Mouse (Mus musculus): ENCODE results near the gene Pex11g. TPM values are rescaled to one million over a fixed set of nuclear protein-coding genes. Genes with fewer than 3 reads are reported as not detected.

The Pex11g gene
- polyA plus RNA-seq, 1 experiment from 2014 or later = 5.2 TPM

DNA sequence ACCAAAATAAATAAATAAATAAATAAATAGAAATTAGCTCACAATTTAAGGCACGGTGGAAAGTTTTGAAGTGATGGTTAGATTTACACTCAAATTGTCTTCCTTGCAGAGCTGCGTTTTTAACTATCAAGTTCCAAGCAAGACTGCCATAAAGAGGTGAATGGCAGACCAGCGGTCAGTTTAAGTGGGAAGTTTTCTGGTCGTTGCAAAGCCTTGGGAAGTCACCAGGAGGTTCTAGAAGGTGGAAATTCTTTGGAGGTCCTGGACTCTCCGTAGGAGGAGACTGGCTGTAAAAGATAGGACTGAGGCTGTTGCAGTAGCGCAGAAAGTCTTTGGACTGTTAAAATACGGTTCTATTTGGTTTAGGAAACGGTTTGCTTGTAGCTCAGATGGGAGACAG lies 32.3 kb upstream of the Pex11g start:
- 5% methylated on average over 8 of the region's 8 CpGs for WGBS
- no peaks in the 10 kb centered on the region for H3K9me3 ChIP-seq (replicated peaks)
- H3K4me3 ChIP-seq = peak overlapping the region; percentile 84
- H3K36me3 ChIP-seq = peaks cover 21% of the 10 kb centered on the region
- peak; percentile 23 for ATAC-seq (replicated peaks; ENCODE audit: insufficient number of reproducible peaks, insufficient read depth, low FRiP score, low read depth)
- H3K27ac ChIP-seq = peak overlapping the region; percentile 92
- peak overlapping the region; percentile 84 for H3K4me2 ChIP-seq
- peak overlapping the region; percentile 91 for H3K9ac ChIP-seq
- peaks cover 12% of the 10 kb centered on the region for H3K4me1 ChIP-seq (replicated peaks)
- H3K27me3 ChIP-seq = no peaks in the 10 kb centered on the region

DNA sequence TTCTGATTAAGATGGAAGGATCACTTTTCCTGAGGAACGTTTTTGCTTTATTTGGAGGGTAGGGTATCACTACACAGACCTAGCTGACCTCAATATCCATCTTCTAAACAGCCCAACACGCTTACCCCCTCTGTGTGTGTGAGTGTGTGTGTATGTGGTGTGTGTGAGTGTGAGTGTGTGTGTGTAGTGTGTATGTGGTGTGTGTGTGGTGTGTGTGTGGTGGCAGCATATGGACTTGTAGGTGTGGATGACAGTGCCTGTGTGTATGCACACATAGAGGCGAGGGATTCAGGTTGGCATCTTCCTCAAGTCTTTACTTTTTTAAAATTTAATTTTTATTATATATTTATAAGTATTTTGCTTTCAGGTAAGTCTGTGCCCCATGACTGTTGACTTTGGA lies 31.1 kb upstream of the Pex11g start:
- Histone ChIP-seq H3K27me3 (no peaks in the 10 kb centered on the region), H3K27ac (no peak overlapping the region), H3K4me2 (no peak overlapping the region), H3K4me1 (replicated peaks) (peaks cover 21% of the 10 kb centered on the region), H3K4me3 (no peak overlapping the region), H3K9me3 (replicated peaks) (no peaks in the 10 kb centered on the region), H3K36me3 (peaks cover 21% of the 10 kb centered on the region), H3K9ac (no peak overlapping the region)
- 92% methylated on average over 3 of the region's 3 CpGs for WGBS
- no peak for ATAC-seq (replicated peaks; ENCODE audit: insufficient number of reproducible peaks, insufficient read depth, low FRiP score, low read depth)

DNA sequence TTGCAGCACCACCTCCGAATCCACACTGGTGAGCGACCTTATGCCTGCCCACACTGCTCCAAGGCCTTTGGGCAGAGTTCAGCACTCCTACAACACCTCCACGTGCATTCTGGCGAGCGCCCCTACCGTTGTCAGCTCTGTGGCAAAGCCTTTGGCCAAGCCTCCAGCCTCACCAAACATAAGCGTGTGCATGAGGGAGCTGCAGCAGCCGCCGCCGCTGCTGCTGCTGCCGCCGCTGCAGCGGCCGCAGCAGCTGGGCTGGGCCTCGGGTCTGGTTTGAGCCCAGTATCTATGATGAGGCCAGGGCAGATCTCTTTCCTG lies 28.9 kb upstream of the Pex11g start:
- no peak overlapping the region for H3K9ac ChIP-seq
- no peak overlapping the region for H3K27ac ChIP-seq
- 86% methylated on average over 15 of the region's 15 CpGs for WGBS
- no peak for ATAC-seq (replicated peaks; ENCODE audit: insufficient number of reproducible peaks, insufficient read depth, low FRiP score, low read depth)
- peaks cover 21% of the 10 kb centered on the region for H3K36me3 ChIP-seq
- H3K9me3 ChIP-seq (replicated peaks) = no peaks in the 10 kb centered on the region
- H3K4me3 ChIP-seq = no peak overlapping the region
- H3K4me1 ChIP-seq (replicated peaks) = peaks cover 20% of the 10 kb centered on the region
- no peaks in the 10 kb centered on the region for H3K27me3 ChIP-seq
- H3K4me2 ChIP-seq = no peak overlapping the region

DNA sequence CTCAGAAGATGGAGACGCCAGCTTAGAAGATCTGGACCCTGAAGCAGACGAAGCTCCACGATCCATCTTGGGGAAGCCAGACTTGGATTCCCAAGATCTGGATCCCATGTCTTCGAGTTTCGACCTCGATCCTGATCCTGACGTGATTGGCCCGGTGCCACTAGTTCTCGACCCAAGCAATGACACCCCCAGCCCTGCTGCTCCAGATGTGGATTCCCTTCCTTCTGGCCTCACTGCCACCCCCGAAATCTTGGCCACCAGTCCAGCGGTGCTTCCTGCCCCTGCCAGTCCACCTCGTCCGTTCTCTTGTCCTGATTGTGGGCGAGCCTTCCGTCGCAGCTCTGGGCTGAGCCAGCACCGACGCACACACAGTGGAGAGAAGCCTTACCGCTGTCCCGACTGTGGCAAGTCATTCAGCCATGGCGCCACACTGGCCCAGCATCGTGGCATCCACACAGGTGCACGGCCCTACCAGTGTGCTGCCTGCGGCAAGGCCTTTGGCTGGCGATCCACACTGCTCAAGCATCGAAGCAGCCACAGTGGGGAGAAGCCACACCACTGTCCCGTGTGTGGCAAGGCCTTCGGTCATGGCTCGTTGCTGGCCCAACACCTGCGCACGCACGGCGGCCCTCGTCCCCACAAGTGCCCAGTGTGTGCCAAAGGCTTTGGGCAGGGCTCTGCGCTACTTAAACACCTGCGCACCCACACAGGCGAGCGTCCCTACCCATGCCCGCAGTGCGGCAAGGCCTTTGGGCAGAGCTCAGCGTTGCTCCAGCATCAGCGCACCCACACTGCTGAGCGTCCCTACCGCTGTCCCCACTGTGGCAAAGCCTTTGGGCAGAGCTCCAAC lies 28.3 kb upstream of the Pex11g start:
- peaks cover 14% of the 10 kb centered on the region for H3K4me1 ChIP-seq (replicated peaks)

DNA sequence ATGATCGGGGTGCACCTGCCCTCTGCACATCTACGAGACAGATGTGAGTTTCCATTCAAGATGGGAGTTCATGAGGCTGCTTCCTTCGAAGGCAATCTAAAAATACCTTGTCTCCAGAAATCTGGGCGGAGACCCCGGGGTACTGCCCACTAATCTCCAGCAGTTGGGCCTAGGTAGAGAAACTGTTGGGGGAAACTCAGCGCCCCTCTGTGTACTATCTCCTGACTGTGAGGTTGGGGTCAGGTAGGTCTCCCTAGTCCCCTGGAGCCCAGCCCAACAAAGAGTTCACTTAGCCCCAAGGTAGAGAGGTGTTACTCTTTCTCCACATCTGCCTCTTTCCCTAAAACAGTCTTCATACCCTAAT lies 26.3 kb upstream of the Pex11g start:
- peak overlapping the region; percentile 85 for H3K27ac ChIP-seq
- peak overlapping the region; percentile 73 for H3K4me2 ChIP-seq
- H3K4me3 ChIP-seq = peak overlapping the region; percentile 99
- ATAC-seq (replicated peaks; ENCODE audit: insufficient number of reproducible peaks, insufficient read depth, low FRiP score, low read depth) = no peak
- no peaks in the 10 kb centered on the region for H3K27me3 ChIP-seq
- H3K36me3 ChIP-seq = peaks cover 21% of the 10 kb centered on the region
- 20% methylated on average over 6 of the region's 6 CpGs for WGBS
- H3K4me1 ChIP-seq (replicated peaks) = peaks cover 9% of the 10 kb centered on the region
- H3K9ac ChIP-seq = peak overlapping the region; percentile 98
- H3K9me3 ChIP-seq (replicated peaks) = no peaks in the 10 kb centered on the region

More for the DNA sequence above, 28.3 kb upstream of the Pex11g start:
- no peaks in the 10 kb centered on the region for H3K9me3 ChIP-seq (replicated peaks)
- H3K9ac ChIP-seq = no peak overlapping the region
- no peak overlapping the region for H3K4me2 ChIP-seq
- no peak overlapping the region for H3K27ac ChIP-seq
- WGBS = 94% methylated on average over 44 of the region's 44 CpGs
- no peak overlapping the region for H3K4me3 ChIP-seq
- H3K27me3 ChIP-seq = no peaks in the 10 kb centered on the region
- ATAC-seq (replicated peaks; ENCODE audit: insufficient number of reproducible peaks, insufficient read depth, low FRiP score, low read depth) = no peak
- H3K36me3 ChIP-seq = peaks cover 21% of the 10 kb centered on the region

DNA sequence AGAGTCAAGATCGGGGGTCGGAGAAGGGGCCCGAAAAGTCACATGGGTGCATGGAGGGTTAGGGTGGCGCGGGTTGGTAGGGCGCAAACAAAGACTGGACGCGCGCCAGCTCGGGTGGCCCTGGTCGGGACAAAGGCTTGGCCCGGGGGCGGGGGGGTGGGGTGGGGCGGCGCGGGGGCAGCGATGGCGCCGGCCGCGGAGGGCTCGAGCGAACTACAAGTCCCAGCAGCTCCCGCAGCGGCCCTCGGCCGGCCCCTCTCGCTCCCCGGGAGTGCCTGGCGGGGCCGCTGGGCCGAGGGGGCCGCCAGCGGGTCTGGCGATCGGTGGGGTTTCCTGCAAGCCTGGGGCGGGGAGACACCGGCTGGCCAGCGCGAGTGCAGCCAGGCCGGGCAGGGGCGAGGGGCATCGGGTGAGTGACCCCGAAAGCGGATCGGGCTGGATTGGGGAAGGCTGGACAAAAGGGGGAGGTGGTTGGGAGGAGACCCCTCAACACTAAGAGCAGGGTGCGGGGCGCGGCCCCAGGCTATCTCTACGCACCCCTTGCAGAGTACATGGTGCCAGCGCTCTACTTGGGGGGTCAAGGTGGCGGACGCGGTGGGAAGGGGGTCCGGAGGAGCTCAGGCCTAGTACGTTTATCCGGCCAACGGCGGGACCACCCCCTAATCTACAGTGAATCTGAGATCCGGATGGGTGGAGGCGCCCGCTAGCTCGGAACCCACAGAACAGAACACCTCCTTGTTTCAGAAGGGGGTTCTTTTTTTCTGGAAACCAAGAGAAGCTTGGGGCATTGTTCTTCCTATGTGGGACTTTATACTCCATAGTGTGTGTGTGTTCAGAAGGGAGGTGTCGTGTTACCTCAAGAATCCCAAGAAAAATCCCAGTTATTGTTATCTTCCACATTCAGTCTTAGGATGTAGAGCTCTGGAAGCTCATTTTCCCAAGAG lies 25.7 kb upstream of the Pex11g start, which contains the start of gene Zfp358:
TSS of gene Zfp358 (plus strand) at position 238 of the 944 bp plus-strand sequence.
- Histone ChIP-seq H3K36me3 (peaks cover 21% of the 10 kb centered on the region), H3K27ac (peak within 1 kb of the TSS; percentile 85), H3K9ac (peak within 1 kb of the TSS; percentile 98), H3K9me3 (replicated peaks) (no peaks in the 10 kb centered on the region), H3K4me2 (peak within 1 kb of the TSS; percentile 73), H3K4me1 (replicated peaks) (peaks cover 9% of the 10 kb centered on the region), H3K27me3 (no peaks in the 10 kb centered on the region), H3K4me3 (peak within 1 kb of the TSS; percentile 99)
- WGBS = 1% methylated on average over 53 of the region's 64 CpGs
- peak; percentile 89 for ATAC-seq (replicated peaks; ENCODE audit: insufficient number of reproducible peaks, insufficient read depth, low FRiP score, low read depth)

DNA sequence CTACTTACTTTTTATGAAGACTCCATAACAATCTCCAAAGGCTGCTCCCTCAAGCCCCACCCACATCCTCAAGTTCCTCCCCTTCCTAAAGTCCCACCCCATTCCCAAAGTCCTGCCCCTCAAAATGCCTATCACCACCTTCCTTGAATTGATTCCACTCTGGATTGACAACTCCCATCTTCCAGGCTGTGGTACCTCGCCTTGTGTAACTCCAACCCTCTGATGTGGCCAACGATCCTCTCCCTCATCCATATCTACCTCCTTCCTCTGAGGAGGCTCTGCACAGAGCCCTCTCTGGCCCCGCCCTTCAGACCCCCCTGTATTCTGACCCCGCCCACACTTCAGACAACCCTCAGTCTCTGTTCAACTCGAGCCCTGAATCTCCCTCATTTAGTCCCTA lies 17.7 kb upstream of the Pex11g start:
- Histone ChIP-seq H3K27ac (no peak overlapping the region), H3K9me3 (replicated peaks) (no peaks in the 10 kb centered on the region), H3K27me3 (no peaks in the 10 kb centered on the region), H3K4me3 (no peak overlapping the region), H3K36me3 (no peaks in the 10 kb centered on the region), H3K9ac (no peak overlapping the region), H3K4me2 (no peak overlapping the region), H3K4me1 (replicated peaks) (0 out of 2 replicates have a peak, but pooled peaks cover 2% of the 10 kb centered on the region)
- ATAC-seq (replicated peaks; ENCODE audit: insufficient number of reproducible peaks, insufficient read depth, low FRiP score, low read depth) = no peak; the same call in 1 of the 2 replicates
- WGBS = 27% methylated on average over 5 of the region's 5 CpGs

DNA sequence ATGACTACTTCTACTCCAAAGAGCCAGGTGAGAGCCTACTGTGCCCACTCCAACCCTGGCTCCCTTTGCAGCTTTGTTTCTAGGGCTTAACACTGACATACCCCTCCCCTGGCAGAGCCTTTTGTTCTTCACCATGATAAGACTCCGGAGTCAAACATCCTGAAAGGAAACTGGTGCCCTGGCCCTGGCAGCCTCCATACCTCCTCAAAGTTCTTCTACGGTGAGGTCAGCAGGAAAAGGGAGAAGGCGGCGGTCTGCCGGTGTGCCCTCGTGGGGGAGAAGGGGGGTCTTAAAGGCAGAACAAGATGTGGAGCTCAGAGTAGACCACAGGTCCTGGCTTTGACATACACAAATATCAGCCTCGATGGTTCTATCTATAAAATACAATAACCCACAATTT lies 16.1 kb upstream of the Pex11g start:
- Histone ChIP-seq H3K27ac (no peak overlapping the region), H3K9ac (no peak overlapping the region), H3K4me1 (replicated peaks) (0 out of 2 replicates have a peak, but pooled peaks cover 2% of the 10 kb centered on the region), H3K4me2 (no peak overlapping the region), H3K27me3 (no peaks in the 10 kb centered on the region), H3K36me3 (no peaks in the 10 kb centered on the region), H3K9me3 (replicated peaks) (no peaks in the 10 kb centered on the region), H3K4me3 (no peak overlapping the region)
- no peak for ATAC-seq (replicated peaks; ENCODE audit: insufficient number of reproducible peaks, insufficient read depth, low FRiP score, low read depth)
- WGBS = 62% methylated on average over 7 of the region's 7 CpGs

DNA sequence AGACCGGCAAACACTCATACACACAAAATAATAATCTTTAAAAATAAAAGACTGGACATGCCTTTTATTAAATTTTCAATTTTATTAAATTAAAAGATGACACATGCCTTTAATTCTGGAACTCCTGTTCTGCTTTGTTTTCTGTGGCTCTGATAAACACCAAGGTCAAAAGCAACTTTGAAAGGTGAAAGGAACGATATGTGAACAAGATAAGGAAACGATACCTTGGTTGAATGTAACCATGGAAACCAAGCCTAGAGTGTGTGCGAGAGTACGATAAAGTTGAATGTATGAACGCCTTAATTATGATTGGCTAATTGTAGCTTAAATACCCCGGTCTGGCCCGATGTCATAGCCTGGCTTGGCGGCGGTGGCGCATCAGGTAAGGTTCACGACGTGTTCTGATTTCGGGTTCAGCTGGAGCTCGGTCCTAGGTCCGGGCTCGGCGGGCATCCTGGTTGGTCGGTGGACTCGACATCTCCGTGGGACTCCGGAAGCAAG lies 14.8 kb upstream of the Pex11g start:
- no peak overlapping the region for H3K27ac ChIP-seq
- H3K9ac ChIP-seq = no peak overlapping the region
- no peak for ATAC-seq (replicated peaks; ENCODE audit: insufficient number of reproducible peaks, insufficient read depth, low FRiP score, low read depth)
- H3K36me3 ChIP-seq = no peaks in the 10 kb centered on the region
- H3K4me1 ChIP-seq (replicated peaks) = 0 out of 2 replicates have a peak, but pooled peaks cover under 1% of the 10 kb centered on the region
- H3K27me3 ChIP-seq = peaks cover 5% of the 10 kb centered on the region; the same call in 1 of the 2 replicates
- 81% methylated on average over 22 of the region's 22 CpGs for WGBS
- no peak overlapping the region for H3K4me3 ChIP-seq
- no peak overlapping the region for H3K4me2 ChIP-seq
- H3K9me3 ChIP-seq (replicated peaks) = no peaks in the 10 kb centered on the region

DNA sequence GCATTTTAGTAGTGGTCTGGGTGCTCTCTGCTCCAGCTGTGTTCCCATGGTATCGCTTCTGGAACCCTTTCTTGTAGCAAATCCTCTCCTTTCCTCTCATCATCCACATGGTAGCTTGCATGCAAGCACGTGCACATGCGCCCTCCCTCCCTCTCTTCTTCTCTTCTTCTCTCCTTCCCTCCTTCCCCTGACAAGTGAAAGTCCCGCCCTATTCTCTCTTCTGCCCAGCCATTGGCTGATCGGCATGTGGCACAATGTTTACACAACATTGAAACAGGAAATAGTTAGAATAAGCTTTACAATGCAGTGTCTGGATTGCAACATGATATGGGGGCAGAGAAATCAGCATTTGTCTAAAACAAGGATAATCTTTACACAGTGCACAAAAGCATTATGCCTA lies 14.1 kb upstream of the Pex11g start:
- H3K4me2 ChIP-seq = no peak overlapping the region
- H3K27ac ChIP-seq = no peak overlapping the region
- no peaks in the 10 kb centered on the region for H3K4me1 ChIP-seq (replicated peaks)
- H3K4me3 ChIP-seq = no peak overlapping the region
- 59% methylated on average over 5 of the region's 5 CpGs for WGBS
- peaks cover 6% of the 10 kb centered on the region; the same call in 1 of the 2 replicates for H3K27me3 ChIP-seq
- H3K9ac ChIP-seq = no peak overlapping the region
- ATAC-seq (replicated peaks; ENCODE audit: insufficient number of reproducible peaks, insufficient read depth, low FRiP score, low read depth) = no peak
- no peaks in the 10 kb centered on the region for H3K9me3 ChIP-seq (replicated peaks)
- no peaks in the 10 kb centered on the region for H3K36me3 ChIP-seq

DNA sequence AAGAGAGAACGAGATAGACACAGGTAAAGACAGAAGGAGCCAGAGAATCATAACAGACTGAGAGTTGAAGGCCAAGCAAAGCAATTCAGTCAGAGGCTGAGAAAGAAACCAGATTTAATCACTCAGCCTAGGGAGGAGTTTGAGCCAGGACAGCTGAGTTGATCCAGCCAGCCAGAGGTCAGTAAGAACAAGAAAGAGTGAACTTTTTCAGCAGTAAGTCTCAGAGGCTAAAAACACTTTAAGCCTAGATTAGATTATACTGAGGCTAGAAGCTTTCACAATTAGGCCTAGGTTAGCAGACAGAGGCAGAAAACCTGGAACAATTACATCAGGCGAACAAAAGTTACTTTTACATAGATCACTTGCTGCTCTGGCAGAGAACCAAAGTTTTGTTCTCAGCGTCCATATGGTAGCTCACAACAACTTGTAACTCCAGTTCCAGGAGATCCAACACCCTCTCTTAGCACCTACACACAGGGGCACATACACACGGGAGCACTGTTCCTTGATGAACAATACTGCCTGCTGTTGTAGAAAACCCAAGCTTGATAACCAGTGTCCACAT lies 12.8 kb upstream of the Pex11g start:
- no peaks in the 10 kb centered on the region for H3K9me3 ChIP-seq (replicated peaks)
- H3K36me3 ChIP-seq = no peaks in the 10 kb centered on the region
- H3K27me3 ChIP-seq = peaks cover 11% of the 10 kb centered on the region
- H3K9ac ChIP-seq = no peak overlapping the region
- no peak for ATAC-seq (replicated peaks; ENCODE audit: insufficient number of reproducible peaks, insufficient read depth, low FRiP score, low read depth)
- no peak overlapping the region for H3K4me2 ChIP-seq
- 0 out of 2 replicates have a peak overlapping the region, but pooled peaks have one; percentile 12 for H3K27ac ChIP-seq
- 50% methylated on average over 4 of the region's 4 CpGs for WGBS
- H3K4me1 ChIP-seq (replicated peaks) = peaks cover 6% of the 10 kb centered on the region; the same call in 1 of the 2 replicates
- H3K4me3 ChIP-seq = no peak overlapping the region
